Mouse (Mus musculus): ENCODE measurements around the gene Rpl37.
"Not testable (repeated sequence)": the region's sequence is repeated elsewhere in the genome, so short reads cannot be mapped to it uniquely, and the experiment has no call there.

- not testable (repeated sequence) for TF ChIP-seq CTCF (IDR thresholded peaks at IDR 0.05; ENCODE audit: borderline replicate concordance, insufficient read depth, low read length); POLR2A (IDR thresholded peaks at IDR 0.05; ENCODE audit: low read depth, low read length)
These were observed 14.6 kb downstream of the Rpl37 start for GRCm38 (mm10) chr15:5130887-5131668.

Measured in embryonic fibroblast, embryonic 13.5 days (primary cell).